Mouse (Mus musculus) testis, adult 2 months (tissue): ENCODE results near the gene Gm281. TPM values are rescaled to one million over a fixed set of nuclear protein-coding genes. Genes with fewer than 3 reads are reported as not detected.
A peak's percentile ranks its signal among the peaks of the same experiment; 100 is the strongest.
"Not testable (repeated sequence)": the region's sequence is repeated elsewhere in the genome, so short reads cannot be mapped to it uniquely, and the experiment has no call there.

ENCODE experiments used
- H3K27ac ChIP-seq: fragments of 200-500 bp; 2 replicates; pipeline ENCODE4 v1.5.1; 2012; ENCODE audit warnings: low read depth, low read length; ENCODE audit not compliant: control insufficient read depth, insufficient read depth
- H3K27me3 ChIP-seq: fragments of 200-500 bp; 2 replicates; pipeline ENCODE4 v1.6.1; 2012; ENCODE audit warnings: mild to moderate bottlenecking, low read length, moderate library complexity; ENCODE audit not compliant: control insufficient read depth, insufficient read depth
- H3K36me3 ChIP-seq: fragments of 200-500 bp; 2 replicates; pipeline ENCODE4 v1.6.1; 2012; ENCODE audit warnings: mild to moderate bottlenecking, low read length; ENCODE audit not compliant: control insufficient read depth, insufficient read depth
- H3K4me1 ChIP-seq: fragments of 200-500 bp; 2 replicates; pipeline ENCODE4 v1.6.1; 2012; ENCODE audit warnings: low read length; ENCODE audit not compliant: control insufficient read depth, insufficient read depth
- H3K4me3 ChIP-seq: fragments of 200-500 bp; 2 replicates; pipeline ENCODE4 v1.5.1; 2012; ENCODE audit warnings: low read depth, mild to moderate bottlenecking, low read length, moderate library complexity, mixed read lengths; ENCODE audit not compliant: control insufficient read depth
- CTCF ChIP-seq: fragments of 200-500 bp; IDR thresholded peaks from 2 replicates; pipeline ENCODE4 v1.5.1; 2012; ENCODE audit warnings: low read depth, mild to moderate bottlenecking, inconsistent platforms, low read length, moderate library complexity; ENCODE audit not compliant: control insufficient read depth, insufficient read depth, insufficient replicate concordance
- POLR2A ChIP-seq: fragments of 200-500 bp; IDR thresholded peaks from 2 replicates; pipeline ENCODE4 v1.6.1; 2012; ENCODE audit warnings: low read depth, mild to moderate bottlenecking, inconsistent platforms, low read length, moderate library complexity; ENCODE audit not compliant: control insufficient read depth
- polyA plus RNA-seq: library from polyadenylated mRNA; depleted of rRNA; stranded (reverse); fragments of >200 nt; gene quantifications from 2 replicates; pipeline ENCODE4 v1.2.3, GENCODE M21; 2012; rRNA removed

The Gm281 gene
- 0.02 TPM in 1 of 2 replicates, not detected in the other for polyA plus RNA-seq

DNA sequence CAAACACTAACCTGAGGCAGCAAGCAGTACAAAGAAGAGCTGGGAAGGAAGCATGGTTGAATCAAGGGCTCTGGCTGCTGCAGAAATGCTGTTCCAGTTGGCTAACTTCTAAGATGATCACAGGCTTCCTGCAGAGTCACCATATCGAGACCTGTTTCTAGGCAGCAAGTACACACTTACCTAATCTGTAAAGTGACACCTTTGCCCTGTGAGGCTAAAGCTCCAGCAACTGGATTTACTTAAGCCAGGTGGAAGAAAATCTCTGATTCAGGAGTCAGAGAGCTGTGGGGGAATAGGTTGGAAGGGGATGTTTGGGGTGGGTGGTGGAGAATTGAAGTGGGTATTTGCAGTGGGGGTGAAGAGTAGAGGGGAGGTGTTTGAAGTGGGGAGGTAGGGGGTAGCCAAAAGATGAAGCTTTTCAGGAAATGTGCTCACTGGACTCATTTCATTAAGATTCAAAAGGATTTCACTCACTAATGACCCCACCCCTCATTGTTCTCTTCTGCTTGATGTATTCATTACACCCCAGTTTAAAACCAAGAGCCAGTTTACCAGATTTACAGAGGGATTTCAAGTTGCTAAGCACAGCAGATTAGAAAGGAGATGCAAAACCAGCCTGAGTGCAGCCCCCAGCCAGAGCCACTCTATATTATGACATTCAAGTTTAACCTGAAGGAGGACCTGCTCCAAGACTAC is at the start of gene Gm281:
TSS of gene Gm281 (minus strand) at position 92 of the 696 bp plus-strand sequence.
- no peaks in the 10 kb centered on the region; the same call in 1 of the 2 replicates for H3K4me1 ChIP-seq
- no peak within 1 kb of the TSS for H3K4me3 ChIP-seq
- no peaks in the 10 kb centered on the region for H3K27me3 ChIP-seq
- no peak within 1 kb of the TSS for H3K27ac ChIP-seq
- H3K36me3 ChIP-seq, result no peaks in the 10 kb centered on the region
- TF ChIP-seq CTCF, result no peak
- TF ChIP-seq POLR2A, result no peak

DNA sequence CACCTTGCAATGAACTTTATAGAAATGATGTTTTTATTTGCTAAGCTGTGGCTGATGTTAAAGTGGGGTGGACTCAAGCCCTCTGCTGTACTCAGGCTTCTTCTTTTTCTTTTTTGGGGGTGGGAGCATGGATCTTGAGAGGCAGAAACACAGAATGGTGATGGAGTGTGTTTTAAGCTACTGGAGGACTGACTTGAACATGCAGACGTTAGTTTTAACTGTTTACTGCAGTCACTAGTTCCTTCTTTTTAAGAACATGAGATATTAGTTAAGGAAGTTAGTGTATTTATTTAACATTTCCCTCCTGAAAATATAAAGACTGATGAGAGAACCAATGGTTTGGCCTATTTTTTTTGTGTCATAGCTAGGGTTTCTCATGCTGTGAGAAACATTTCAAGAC is 49.2 kb upstream of the Gm281 start:
- Histone ChIP-seq H3K4me3 (no peak overlapping the region), H3K4me1 (peaks cover 7% of the 10 kb centered on the region), H3K36me3 (no peaks in the 10 kb centered on the region), H3K27me3 (no peaks in the 10 kb centered on the region), H3K27ac (no peak overlapping the region)
- TF ChIP-seq CTCF (no peak), POLR2A (no peak)

DNA sequence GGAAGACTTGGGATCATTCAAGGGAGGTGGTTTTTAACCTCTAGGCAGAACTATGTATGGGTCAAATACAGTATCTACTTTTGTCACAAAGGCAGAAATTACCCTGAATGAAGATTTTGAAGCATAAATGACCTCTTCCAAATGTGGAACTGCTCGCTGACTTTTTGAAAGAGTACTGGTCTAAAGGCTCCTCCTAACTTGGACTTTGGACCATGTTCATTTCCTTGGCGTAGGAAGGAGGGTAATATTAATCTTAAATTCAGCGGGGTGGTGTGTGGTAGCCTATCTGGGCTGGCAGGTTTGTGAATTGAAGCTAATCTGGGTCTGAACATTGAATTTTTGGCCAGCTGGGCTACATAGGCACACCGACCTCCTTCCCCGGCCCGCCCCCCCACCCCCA is 48.2 kb upstream of the Gm281 start:
- H3K4me3 ChIP-seq, result peak overlapping the region; percentile 44; the same call in 1 of the 2 replicates
- TF ChIP-seq POLR2A (no peak), CTCF (no peak)
- H3K4me1 ChIP-seq, result peaks cover 7% of the 10 kb centered on the region
- H3K27ac ChIP-seq, result no peak overlapping the region
- no peaks in the 10 kb centered on the region for H3K27me3 ChIP-seq
- no peaks in the 10 kb centered on the region for H3K36me3 ChIP-seq

DNA sequence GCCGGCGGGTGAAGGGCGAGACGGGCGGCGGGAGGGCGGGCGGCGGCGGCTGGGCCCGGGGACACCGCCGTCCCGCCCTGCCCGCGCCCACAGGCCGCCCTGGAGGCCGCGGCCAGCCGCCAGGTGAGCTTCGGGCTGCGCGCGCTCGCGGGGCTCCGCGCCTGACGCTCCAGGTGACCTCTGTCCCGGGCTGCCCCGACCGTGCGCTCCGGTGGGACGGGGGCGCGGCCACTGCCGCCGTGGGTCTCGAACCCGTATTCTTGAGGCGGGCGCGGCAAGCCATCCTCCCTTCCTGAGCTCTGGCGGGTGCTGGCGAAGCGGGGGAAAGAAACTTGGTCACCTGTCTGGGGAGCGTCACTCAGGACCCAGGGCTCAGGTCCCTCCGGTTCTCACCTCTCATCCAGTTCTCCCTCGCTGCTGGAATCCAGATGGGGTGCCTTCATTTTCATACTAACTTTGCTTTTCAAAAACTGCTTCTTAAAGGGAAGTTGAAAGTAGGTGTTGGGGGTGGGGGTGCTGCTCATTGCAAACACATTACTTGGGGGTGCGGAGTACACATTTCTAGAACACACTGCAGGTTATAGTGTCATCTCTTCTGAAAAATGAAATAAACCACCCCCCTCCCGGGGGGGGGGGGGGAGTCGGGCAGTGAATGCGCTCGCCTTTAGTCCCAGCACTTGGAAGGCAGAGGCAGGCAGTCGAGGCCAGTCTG is 47.3 kb upstream of the Gm281 start, which contains the start of the genes Atxn7 and Thoc7:
TSS of gene Atxn7 (plus strand) at position 40 of the 712 bp plus-strand sequence.
TSS of gene Thoc7 (minus strand) at position 452 of the 712 bp plus-strand sequence.
- Histone ChIP-seq H3K4me3 (peak within 1 kb of the TSS; percentile 94), H3K36me3 (no peaks in the 10 kb centered on the region), H3K27me3 (no peaks in the 10 kb centered on the region), H3K27ac (peak within 1 kb of the TSS; percentile 94), H3K4me1 (peaks cover 7% of the 10 kb centered on the region)
- TF ChIP-seq POLR2A (peak; percentile 47; the same call in 1 of the 2 replicates), CTCF (no peak)

DNA sequence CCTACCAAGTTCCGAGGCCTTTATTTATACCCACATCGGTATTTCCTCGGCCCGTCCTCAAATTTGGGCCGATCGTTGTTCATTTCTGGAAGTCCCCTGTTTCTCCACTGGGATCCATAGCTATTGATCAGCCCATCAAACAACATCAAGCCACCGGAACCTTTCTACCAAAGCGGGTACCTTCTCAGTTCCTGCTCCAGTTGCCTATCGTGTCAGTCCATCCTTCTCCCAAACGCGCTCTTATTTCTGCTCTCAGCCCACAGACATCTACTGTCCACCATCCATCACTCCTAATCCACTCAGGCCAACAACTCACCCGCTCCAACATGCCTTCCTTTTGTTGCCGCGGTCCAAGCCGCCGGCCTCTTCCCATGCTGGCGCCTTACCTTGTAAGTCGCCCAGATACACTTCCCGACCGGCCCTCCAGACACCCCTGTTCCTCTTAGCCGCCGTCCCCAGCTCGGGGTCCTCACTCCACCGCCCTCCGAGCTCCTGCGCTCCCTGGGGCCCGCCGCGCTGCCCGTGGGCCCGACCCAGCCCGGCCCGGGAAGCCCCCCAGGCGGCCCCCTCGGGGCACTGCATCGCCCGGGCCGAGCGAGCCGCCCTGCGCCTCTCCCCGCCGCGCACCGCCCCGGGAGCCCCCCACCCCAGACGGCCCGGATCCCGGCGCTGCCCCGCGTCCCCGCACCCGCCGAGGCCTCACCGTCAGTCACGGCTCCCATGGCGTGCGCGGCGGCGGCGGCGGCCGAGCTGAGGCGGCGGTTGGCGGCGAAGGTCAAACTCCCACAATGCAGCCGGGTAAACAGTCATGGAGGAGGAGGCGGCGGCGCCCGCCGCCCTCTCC is 46.4 kb upstream of the Gm281 start:
- TF ChIP-seq CTCF (no peak), POLR2A (no peak)
- Histone ChIP-seq H3K4me1 (peaks cover 7% of the 10 kb centered on the region), H3K27me3 (no peaks in the 10 kb centered on the region), H3K27ac (peak overlapping the region; percentile 94), H3K36me3 (no peaks in the 10 kb centered on the region), H3K4me3 (peak overlapping the region; percentile 94)

DNA sequence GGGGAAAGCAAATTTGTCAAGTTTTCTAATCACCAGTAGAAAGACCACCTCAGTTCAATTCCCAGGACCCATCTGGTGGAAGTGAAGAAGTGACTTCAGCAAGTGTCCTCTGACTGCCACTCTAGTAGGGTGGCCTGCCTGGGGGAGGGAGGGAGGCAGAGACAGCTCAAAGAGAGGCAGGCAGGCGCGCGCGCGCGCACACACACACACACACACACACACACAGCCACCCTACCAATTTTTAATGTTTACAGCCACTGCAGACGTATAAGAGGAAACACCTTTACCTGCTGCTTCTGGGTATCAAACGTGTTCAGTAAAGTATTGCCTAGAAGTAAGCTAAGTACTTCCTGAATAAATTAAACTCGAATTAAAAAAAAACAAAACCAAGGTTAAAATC is 45.8 kb upstream of the Gm281 start:
- Histone ChIP-seq H3K27ac (peak overlapping the region; percentile 94), H3K36me3 (no peaks in the 10 kb centered on the region), H3K4me3 (peak overlapping the region; percentile 94), H3K4me1 (peaks cover 7% of the 10 kb centered on the region), H3K27me3 (no peaks in the 10 kb centered on the region)
- TF ChIP-seq POLR2A, result no peak
- no peak for TF ChIP-seq CTCF

DNA sequence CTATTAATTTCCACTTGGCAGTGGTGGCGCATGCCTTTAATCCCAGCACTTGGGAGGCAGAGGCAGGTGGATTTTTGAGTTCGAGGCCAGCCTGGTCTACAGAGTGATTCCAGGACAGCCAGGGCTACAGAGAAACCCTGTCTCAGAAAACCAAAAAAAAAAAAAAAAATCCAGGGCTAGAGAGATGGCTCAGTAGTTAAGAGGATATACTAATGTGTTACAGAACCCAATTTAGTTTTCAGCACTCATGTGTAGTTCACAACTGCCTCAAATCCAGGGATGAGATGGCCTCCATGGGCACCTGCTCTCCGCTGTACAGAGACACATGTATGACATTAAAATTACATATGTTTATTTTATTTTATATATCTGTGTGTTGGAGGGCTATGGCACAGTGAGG is 37.9 kb upstream of the Gm281 start:
- not testable (repeated sequence) for H3K4me1 ChIP-seq, H3K27ac ChIP-seq, H3K36me3 ChIP-seq, H3K4me3 ChIP-seq, H3K27me3 ChIP-seq
